Mouse (Mus musculus): ENCODE data around the gene Ric1. TPM values are rescaled to one million over a fixed set of nuclear protein-coding genes. Genes with fewer than 3 reads are reported as not detected.

Ric1 gene
- polyA plus RNA-seq, 1 experiment from 2014 or later: 19.3 TPM

- no peak overlapping the region for H3K27ac ChIP-seq (ENCODE audit: low read depth, low read length)
- no peak for ATAC-seq (ENCODE audit: low FRiP score, low TSS enrichment)
- H3K4me3 ChIP-seq (ENCODE audit: low read length): no peak overlapping the region
- 32% methylated on average over 6 of the region's 6 CpGs for WGBS
- no peak overlapping the region for H3K4me2 ChIP-seq (replicated peaks; ENCODE audit: low read depth, low read length)
- no peaks in the 10 kb centered on the region for H3K27me3 ChIP-seq (ENCODE audit: control insufficient read depth, insufficient read depth, low read length)
- no peak overlapping the region for H3K9ac ChIP-seq (ENCODE audit: low read depth, low read length)
- no peaks in the 10 kb centered on the region for H3K4me1 ChIP-seq (ENCODE audit: control insufficient read depth, insufficient read depth, low read length)
- H3K9me3 ChIP-seq (ENCODE audit: control insufficient read depth, low read length): no peaks in the 10 kb centered on the region
- H3K36me3 ChIP-seq (ENCODE audit: control insufficient read depth, insufficient read depth, low read length): no peaks in the 10 kb centered on the region
Measured at GRCm38 (mm10) chr19:29655148-29655547, 133.1 kb downstream of the Ric1 start.

- H3K36me3 ChIP-seq (ENCODE audit: control insufficient read depth, insufficient read depth, low read length): no peaks in the 10 kb centered on the region
- no peak overlapping the region for H3K4me2 ChIP-seq (replicated peaks; ENCODE audit: low read depth, low read length)
- no peaks in the 10 kb centered on the region for H3K9me3 ChIP-seq (ENCODE audit: control insufficient read depth, low read length)
- H3K27me3 ChIP-seq (ENCODE audit: control insufficient read depth, insufficient read depth, low read length): no peaks in the 10 kb centered on the region
- ATAC-seq (ENCODE audit: low FRiP score, low TSS enrichment): no peak
- 80% methylated on average over 4 of the region's 4 CpGs for WGBS
- no peak overlapping the region for H3K9ac ChIP-seq (ENCODE audit: low read depth, low read length)
- H3K27ac ChIP-seq (ENCODE audit: low read depth, low read length): no peak overlapping the region
- no peak overlapping the region for H3K4me3 ChIP-seq (ENCODE audit: low read length)
- H3K4me1 ChIP-seq (ENCODE audit: control insufficient read depth, insufficient read depth, low read length): no peaks in the 10 kb centered on the region
Measured at GRCm38 (mm10) chr19:29656029-29656428, 133.9 kb downstream of the Ric1 start.

Other genes starting within 250 kb of the Ric1 start
- gene Insl6, start 196.9 kb upstream of the Ric1 start, polyA plus RNA-seq (2014; fragmentation: Nextera tagmentation; extraction: Ambion mirVana): 7.2 and 7.8 TPM in 2 replicates
- gene Rln1, start 187.6 kb upstream of the Ric1 start, polyA plus RNA-seq (2014; fragmentation: Nextera tagmentation; extraction: Ambion mirVana): 0.83 TPM in 1 of 2 replicates, not detected in the other
- gene Plgrkt, start 154.9 kb upstream of the Ric1 start, polyA plus RNA-seq (2014; fragmentation: Nextera tagmentation; extraction: Ambion mirVana): 47.2 and 61.6 TPM in 2 replicates
- 0.19 and 0.39 TPM in 2 replicates for gene Cd274, start 154.8 kb upstream of the Ric1 start, polyA plus RNA-seq (2014; fragmentation: Nextera tagmentation; extraction: Ambion mirVana)
- gene Pdcd1lg2, start 111.4 kb upstream of the Ric1 start, polyA plus RNA-seq (2014; fragmentation: Nextera tagmentation; extraction: Ambion mirVana): not detected in 2 replicates
- gene Ermp1, start 126.1 kb downstream of the Ric1 start, polyA plus RNA-seq (2014; fragmentation: Nextera tagmentation; extraction: Ambion mirVana): 10.7 and 21.0 TPM in 2 replicates
- not detected in 2 replicates for gene Mlana, start 175.5 kb downstream of the Ric1 start, polyA plus RNA-seq (2014; fragmentation: Nextera tagmentation; extraction: Ambion mirVana)

Data from kidney, embryonic 14.5 days (tissue).